Mouse (Mus musculus) c-Kit-positive CD71-positive TER-119-positive erythroid progenitor cells, embryonic 14.5 days (primary cell): ENCODE measurements around the gene Cks1brt.
A peak's percentile ranks its signal among the peaks of the same experiment; 100 is the strongest.
"Not testable (repeated sequence)": the region's sequence is repeated elsewhere in the genome, so short reads cannot be mapped to it uniquely, and the experiment has no call there.

Experiments used
- DNase-seq: peaks from one replicate; pipeline ENCODE4 v3.0.0-alpha.2; 2013; ENCODE audit warnings: low spot score

The Cks1brt gene

GRCm38 (mm10) chr8:85151624-85152023 is at the start of gene Cks1brt:
TSS of gene Cks1brt (plus strand) at chr8:85151924.
- DNase-seq = no peak

DNA sequence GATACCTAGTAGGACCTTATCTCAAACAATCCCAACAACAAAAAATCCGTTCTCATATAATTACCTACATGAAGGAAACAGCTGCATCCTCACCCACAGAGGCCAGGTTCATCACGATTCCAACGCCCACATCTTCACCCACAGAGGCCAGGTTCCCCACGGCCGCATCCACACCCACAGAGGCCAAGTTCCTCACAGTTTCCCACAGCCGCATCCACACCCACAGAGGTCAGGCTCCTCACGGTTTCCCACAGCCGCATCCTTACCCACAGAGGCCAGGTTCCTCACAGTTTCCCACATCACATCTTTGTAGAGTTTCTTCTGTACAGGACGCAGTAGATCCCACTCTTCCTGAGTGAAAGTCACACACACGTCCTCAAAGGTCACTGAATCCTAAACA is 38.5 kb upstream of the Cks1brt start:
- DNase-seq = no peak

DNA sequence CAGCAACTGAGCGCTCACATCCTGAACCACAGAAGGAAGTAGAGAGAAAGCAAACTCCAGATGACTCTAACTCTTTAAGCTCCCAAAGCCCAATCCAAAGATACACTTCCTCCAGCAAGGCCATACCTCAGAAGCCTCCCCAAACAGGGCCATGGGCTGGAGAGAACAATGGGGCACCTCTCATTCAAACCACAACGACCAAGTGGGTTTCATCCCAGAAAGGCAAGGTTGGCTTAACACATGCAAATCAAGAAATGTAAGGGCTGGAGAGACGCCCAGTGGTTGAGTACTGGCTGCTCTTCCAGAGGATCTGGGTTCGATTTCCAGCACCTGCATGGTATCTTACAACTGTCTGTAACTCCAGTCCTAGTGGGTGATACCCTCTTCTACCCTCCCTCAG is 36.2 kb upstream of the Cks1brt start:
- no peak for DNase-seq

DNA sequence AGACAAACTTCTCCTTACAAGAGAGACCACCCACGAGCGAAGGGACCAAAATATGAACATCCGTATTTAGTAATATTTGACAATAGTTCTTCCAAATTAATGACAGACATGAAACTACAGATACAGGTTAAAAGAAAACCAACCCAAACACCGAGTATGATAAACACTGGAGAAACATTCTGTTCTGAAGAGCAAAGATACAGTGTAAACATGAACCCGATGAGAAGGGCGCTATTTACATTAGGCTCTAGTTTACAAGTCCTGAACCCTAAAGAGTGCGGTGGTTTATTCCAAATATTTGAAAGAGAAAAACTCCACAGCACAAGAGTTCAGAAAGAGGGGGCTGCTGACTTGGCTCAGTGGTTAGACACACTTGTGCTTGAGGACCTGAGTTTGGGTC is 34.7 kb upstream of the Cks1brt start:
- no peak for DNase-seq

- no peak for DNase-seq
Measured at GRCm38 (mm10) chr8:85119052-85119981, 32.4 kb upstream of the Cks1brt start.

DNA sequence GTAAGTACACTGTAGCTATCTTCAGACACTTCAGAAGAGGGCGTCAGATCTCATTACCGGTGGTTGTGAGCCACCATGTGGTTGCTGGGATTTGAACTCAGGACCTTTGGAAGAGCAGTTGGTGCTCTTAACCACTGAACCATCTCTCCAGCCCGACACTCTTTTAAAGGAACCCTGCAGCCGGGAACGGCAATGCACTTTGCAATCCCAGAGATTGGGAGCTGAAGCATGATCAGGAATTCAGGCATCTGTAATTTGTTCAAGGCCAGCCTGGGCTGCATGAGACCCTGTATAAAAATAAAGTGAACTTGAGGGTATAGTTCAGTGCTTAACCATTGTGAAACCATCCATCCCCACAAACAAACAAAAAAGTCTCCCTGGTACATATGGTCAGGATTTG is 31.5 kb upstream of the Cks1brt start:
- not testable (repeated sequence) for DNase-seq

GRCm38 (mm10) chr8:85122995-85123394 is 28.7 kb upstream of the Cks1brt start, which contains the start of gene Zfp791:
TSS of gene Zfp791 (minus strand) at chr8:85123095.
- no peak for DNase-seq

DNA sequence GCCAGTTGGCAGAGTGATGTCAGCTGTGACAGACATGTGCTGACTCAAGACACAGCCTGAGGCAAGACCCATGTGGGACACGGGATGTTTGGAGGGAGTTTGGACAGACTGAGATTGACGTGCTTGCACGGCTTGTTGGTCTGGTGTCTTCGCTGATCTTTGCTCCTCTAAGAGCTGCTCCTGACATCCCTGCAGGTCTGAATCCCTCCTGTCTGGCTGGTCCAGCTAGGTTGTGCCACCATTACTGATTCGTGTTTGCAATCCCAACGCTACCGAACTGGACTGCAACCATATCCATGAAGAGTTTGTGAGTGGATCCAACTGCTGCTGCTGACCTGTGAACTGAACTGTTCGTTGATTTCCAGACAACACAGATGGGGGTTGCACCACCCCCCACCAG is 28.0 kb upstream of the Cks1brt start:
- DNase-seq = no peak

DNA sequence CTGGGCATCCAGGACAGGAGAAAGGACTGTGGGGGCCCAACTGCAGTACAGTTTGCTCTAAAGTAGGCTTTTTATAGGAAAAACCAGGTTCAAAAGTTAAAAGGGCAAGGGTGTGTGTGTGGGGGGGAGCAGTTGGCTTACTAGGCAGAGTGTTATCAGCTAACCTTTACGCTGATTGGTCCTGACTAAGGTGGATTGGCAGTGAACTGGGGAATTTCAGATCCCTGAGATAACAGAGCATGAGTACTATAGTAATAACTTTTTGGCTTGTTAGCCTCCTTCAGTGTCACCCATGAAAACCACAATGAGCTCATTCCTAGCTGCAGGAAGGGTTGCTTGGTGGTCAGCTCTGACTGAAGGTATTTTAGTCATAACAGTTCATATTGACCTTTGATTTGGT is 19.4 kb upstream of the Cks1brt start:
- DNase-seq = no peak

DNA sequence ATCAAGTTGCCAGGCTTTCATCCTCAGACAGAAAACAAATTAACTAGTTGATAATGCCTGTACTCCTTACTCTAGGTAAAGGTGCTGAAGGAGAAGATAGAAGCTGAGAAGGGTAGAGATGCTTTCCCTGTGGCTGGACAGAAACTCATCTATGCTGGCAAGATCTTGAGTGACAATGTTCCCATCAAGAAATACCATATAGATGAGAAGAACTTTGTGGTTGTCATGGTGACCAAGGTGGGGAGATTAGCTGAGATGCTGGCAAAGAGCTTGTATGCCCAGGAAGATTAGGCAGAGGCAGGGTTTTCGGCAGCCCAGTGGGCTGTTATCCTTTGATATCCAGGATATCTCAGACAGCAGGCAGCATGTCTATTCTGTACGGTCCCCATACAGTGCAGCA is 16.0 kb upstream of the Cks1brt start:
- DNase-seq = not testable (repeated sequence)

GRCm38 (mm10) chr8:85142516-85142915 is 9.2 kb upstream of the Cks1brt start:
- no peak for DNase-seq

- DNase-seq = peak; percentile 15
Measured at GRCm38 (mm10) chr8:85171291-85171690, 19.6 kb downstream of the Cks1brt start.

DNA sequence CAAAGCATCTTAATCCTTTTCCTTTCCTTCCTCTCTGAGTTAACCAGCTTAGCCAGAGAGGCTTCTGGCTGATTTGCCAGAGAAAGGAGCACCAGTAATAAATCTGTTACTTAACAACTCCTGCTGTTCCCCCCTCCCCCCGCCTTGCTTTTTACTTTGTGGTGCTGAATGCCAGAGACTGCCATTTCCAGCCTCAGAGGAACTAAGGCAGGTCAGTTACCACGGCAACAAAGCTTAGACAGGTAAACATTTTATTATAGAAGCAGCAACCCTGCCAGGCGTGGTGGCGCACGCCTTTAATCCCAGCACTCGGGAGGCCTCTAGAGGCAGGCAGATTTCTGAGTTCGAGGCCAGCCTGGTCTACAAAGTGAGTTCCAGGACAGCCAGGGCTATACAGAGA is 24.2 kb downstream of the Cks1brt start:
- DNase-seq = no peak

- no peak for DNase-seq
Measured at GRCm38 (mm10) chr8:85192346-85192745, 40.6 kb downstream of the Cks1brt start.

GRCm38 (mm10) chr8:85220220-85220619 is 68.5 kb downstream of the Cks1brt start:
- no peak for DNase-seq

DNA sequence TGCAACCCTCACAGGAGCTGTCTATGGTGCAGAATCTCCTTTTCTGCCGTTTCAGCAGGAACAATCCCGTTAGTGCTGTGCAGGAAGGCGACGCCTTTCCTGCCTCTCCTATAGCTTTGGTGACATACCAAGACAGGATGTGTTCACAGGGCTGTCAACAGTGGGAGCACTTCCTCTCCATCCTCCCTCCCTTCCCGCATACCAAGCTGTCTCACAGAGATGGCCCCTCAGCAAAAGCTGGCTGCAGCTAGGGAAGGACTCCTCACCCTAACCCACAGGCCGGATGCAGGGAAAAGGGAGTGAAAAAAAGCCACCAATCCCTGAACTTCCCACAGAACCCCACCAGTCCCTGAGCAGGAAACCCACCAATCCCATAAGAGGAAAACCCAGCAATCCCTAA is 69.3 kb downstream of the Cks1brt start:
- DNase-seq = no peak
